In genomic region chr5:81028875-81029274, GRCm38 (mm10) we compare ENCODE assay signal across 11 mouse cellular contexts. TPM values are rescaled to one million over a fixed set of nuclear protein-coding genes. Genes with fewer than 3 reads are reported as not detected.
A peak's percentile ranks its signal among the peaks of the same experiment; 100 is the strongest.
DNase-seq lines count a peak whose midpoint lies in the region; ATAC-seq and TF ChIP-seq lines count a peak whose summit lies in the region.
"Had no signal": no experiment of that assay in that cellular context is flagged by ENCODE, and none has a peak within 500 bp of the region (broad histone marks: within the 10 kb centered on the region; RNA-seq: fewer than 3 reads in every experiment).

No protein-coding gene starts in this region.

- H3K27ac ChIP-seq in layer of hippocampus, adult 2 months: peak overlapping the region; percentile 80
- no peak overlapping the region for H3K27ac ChIP-seq in midbrain, embryonic 15.5 days
- H3K27ac ChIP-seq: stomach, postnatal 0 days had no signal

- H3K36me3 ChIP-seq in midbrain, embryonic 15.5 days (replicated peaks): no peaks in the 10 kb centered on the region

- no peak overlapping the region for H3K9ac ChIP-seq in midbrain, embryonic 15.5 days

- 0 out of 2 replicates have a peak, but pooled peaks have one; percentile 6 for TF ChIP-seq CTCF in layer of hippocampus, adult 2 months (conservative IDR thresholded peaks at IDR 0.05)

- no peaks in the 10 kb centered on the region for H3K9me3 ChIP-seq in midbrain, embryonic 15.5 days

- WGBS in midbrain, embryonic 15.5 days: 8% methylated on average over 2 of the region's 2 CpGs

- peaks cover 37% of the 10 kb centered on the region for H3K4me1 ChIP-seq in midbrain, embryonic 15.5 days

- peak in 1 of 2 experiments; percentile 67 for DNase-seq in layer of hippocampus, adult 2 months (ENCODE audit: low spot score in 2 of 2)
- DNase-seq in layer of hippocampus, postnatal 36 days: no peak
- peak; percentile 53 for DNase-seq in embryo, embryonic 11 days
- DNase-seq in frontal cortex, adult 2 months (ENCODE audit: extremely low spot score in 1 of 2, low spot score in 1 of 2): peak; percentile 29 to 36
- DNase-seq in urinary bladder, postnatal 10 days (ENCODE audit: low spot score): no peak
- DNase-seq: right cerebral cortex, adult 18-20 months had no signal

- 0 out of 2 replicates have a peak, but pooled peaks have one; percentile 24 for ATAC-seq in midbrain, embryonic 15.5 days (replicated peaks)
- ATAC-seq in granulocyte monocyte progenitor cell, adult 5-6 weeks (replicated peaks; ENCODE audit: poor library complexity, severe bottlenecking): no peak
- ATAC-seq in CD4-positive, CD25-positive, alpha-beta regulatory T cell, adult 4 months: no peak

- no peak overlapping the region for H3K4me2 ChIP-seq in midbrain, embryonic 15.5 days

- no peak overlapping the region; the same call in 1 of the 2 replicates for H3K4me3 ChIP-seq in layer of hippocampus, adult 2 months
- H3K4me3 ChIP-seq in midbrain, embryonic 15.5 days: no peak overlapping the region

- H3K27me3 ChIP-seq in midbrain, embryonic 15.5 days (replicated peaks): no peaks in the 10 kb centered on the region
- H3K27me3 ChIP-seq: CH12.LX had no signal

RNA-seq across cellular contexts. Expression of gene Adgrl3, which starts 8.9 kb away (rescaled TPM):
- 100 to 1,000 TPM; 177 to 189 TPM for total RNA-seq in layer of hippocampus, adult 2 months (2021)
- 100 to 1,000 TPM; 157 to 179 TPM for total RNA-seq in layer of hippocampus, postnatal 36 days (2021)
- 45.7 and 64.4 TPM in 2 replicates for polyA plus RNA-seq in frontal cortex, adult 2 months (2012; rRNA removed)
- 69.9 and 75.6 TPM in 2 replicates for polyA plus RNA-seq in midbrain, embryonic 15.5 days (2015; fragmentation: Nextera tagmentation; extraction: Ambion mirVana)
- total RNA-seq in granulocyte monocyte progenitor cell, adult 5-6 weeks (2014; fragmentation: Nextera tagmentation): not detected in 2 replicates
- total RNA-seq in granulocyte monocyte progenitor cell, adult 5-6 weeks (2017): not detected in 2 replicates
- polyA plus RNA-seq in CD4-positive, CD25-positive, alpha-beta regulatory T cell, adult 4 months (2017; shearing (Covaris generic)): under 1 TPM in 1 of 2 experiments, not detected in 1; 0.55 TPM

Comparison
In these comparisons a context has a peak if more than half of its experiments do, and no peak if none do; other contexts are left out.
1. DNase-seq: peak in embryo, embryonic 11 days (single experiment) and frontal cortex, adult 2 months (2 of 2); none in layer of hippocampus, postnatal 36 days (0 of 2) and urinary bladder, postnatal 10 days (single experiment).
2. RNA of gene Adgrl3, which starts 8.9 kb away (total RNA-seq): 177 to 189 TPM in layer of hippocampus, adult 2 months and 157 to 179 TPM in layer of hippocampus, postnatal 36 days; not detected in granulocyte monocyte progenitor cell, adult 5-6 weeks; every median in the first group is over 100 times any median in the second.